Mouse (Mus musculus) stomach, postnatal 0 days (tissue): ENCODE results near the gene Acsl6.

ENCODE experiments used
- CTCF ChIP-seq: IDR thresholded peaks from 2 replicates; pipeline ENCODE4 v1.5.1; 2016; ENCODE audit warnings: antibody characterized with exemption, low read depth, mild to moderate bottlenecking, moderate library complexity
- EP300 ChIP-seq: optimal IDR thresholded peaks from 2 replicates; pipeline ENCODE3; 2016; ENCODE audit warnings: antibody characterized with exemption

- no peak for TF ChIP-seq CTCF
- no peak for TF ChIP-seq EP300
These were observed 13.8 kb downstream of the Acsl6 start for GRCm38 (mm10) chr11:54317361-54317760.
